ENCODE assay signal across 9 mouse cellular contexts in genomic region chr4:42951206-42952195, GRCm38 (mm10). TPM values are rescaled to one million over a fixed set of nuclear protein-coding genes. Genes with fewer than 3 reads are reported as not detected.
DNase-seq lines count a peak whose midpoint lies in the region; ATAC-seq and TF ChIP-seq lines count a peak whose summit lies in the region.
"Had no signal": no experiment of that assay in that cellular context is flagged by ENCODE, and none has a peak within 500 bp of the region (broad histone marks: within the 10 kb centered on the region; RNA-seq: fewer than 3 reads in every experiment).

No protein-coding gene starts in this region.

- peak overlapping the region; percentile 100 for H3K27ac ChIP-seq in heart, postnatal 0 days (ENCODE audit: low read depth)
- peak overlapping the region; percentile 98 for H3K27ac ChIP-seq in midbrain, embryonic 13.5 days

- H3K4me3 ChIP-seq in heart, postnatal 0 days (ENCODE audit: low read depth, low read length): peak overlapping the region; percentile 82
- H3K4me3 ChIP-seq in midbrain, embryonic 13.5 days (replicated peaks): peak overlapping the region; percentile 79

- TF ChIP-seq CTCF in heart, postnatal 0 days (IDR thresholded peaks at IDR 0.05; ENCODE audit: low read depth): no peak

- peaks cover 15% of the 10 kb centered on the region for H3K36me3 ChIP-seq in heart, postnatal 0 days (replicated peaks; ENCODE audit: control insufficient read depth, insufficient read depth, low read length)
- peaks cover 25% of the 10 kb centered on the region for H3K36me3 ChIP-seq in midbrain, embryonic 13.5 days

- peak; percentile 50 for DNase-seq in gastrocnemius, adult 18-20 months (ENCODE audit: low spot score)
- no peak for DNase-seq in gastrocnemius, postnatal 10 days
- peak; percentile 78 for DNase-seq in brain, adult 2 months (ENCODE audit: low read depth, low spot score)
- no peak for DNase-seq in heart, postnatal 0 days (ENCODE audit: low spot score)
- DNase-seq in left cerebral cortex, adult 18-20 months (ENCODE audit: low spot score in 2 of 2): no peak
- DNase-seq in liver: no peak
- DNase-seq in lung, postnatal 10 days: no peak

- H3K9ac ChIP-seq in heart, postnatal 0 days (replicated peaks; ENCODE audit: low read depth, low read length): peak overlapping the region; percentile 96
- peak overlapping the region; percentile 98 for H3K9ac ChIP-seq in midbrain, embryonic 13.5 days (replicated peaks)

- peaks cover 30% of the 10 kb centered on the region for H3K4me1 ChIP-seq in heart, postnatal 0 days (ENCODE audit: control insufficient read depth, insufficient read depth)
- peaks cover 80% of the 10 kb centered on the region for H3K4me1 ChIP-seq in midbrain, embryonic 13.5 days (replicated peaks)

- ATAC-seq in heart, postnatal 0 days (ENCODE audit: insufficient read depth, low read depth): no peak
- ATAC-seq in midbrain, embryonic 13.5 days: no peak

- H3K27me3 ChIP-seq in heart, postnatal 0 days (ENCODE audit: control insufficient read depth, insufficient read depth, low read length): no peaks in the 10 kb centered on the region
- H3K27me3 ChIP-seq in midbrain, embryonic 13.5 days: no peaks in the 10 kb centered on the region

- no peak for TF ChIP-seq EP300 in heart, postnatal 0 days (IDR thresholded peaks at IDR 0.05; ENCODE audit: low read depth)

- 49% methylated on average over 11 of the region's 11 CpGs for WGBS in heart, postnatal 0 days
- 55% methylated on average over 11 of the region's 11 CpGs for WGBS in midbrain, embryonic 13.5 days

- H3K9me3 ChIP-seq in heart, postnatal 0 days (replicated peaks; ENCODE audit: control insufficient read depth, low read length): no peaks in the 10 kb centered on the region
- no peaks in the 10 kb centered on the region for H3K9me3 ChIP-seq in midbrain, embryonic 13.5 days

- peak overlapping the region; percentile 87 for H3K4me2 ChIP-seq in heart, postnatal 0 days (ENCODE audit: low read depth, low read length)
- H3K4me2 ChIP-seq in midbrain, embryonic 13.5 days (replicated peaks): peak overlapping the region; percentile 98

RNA-seq across cellular contexts. Expression of gene Dnajb5, which starts 1.9 kb away (rescaled TPM):
- 100 to 1,000 TPM; 198 to 225 TPM for total RNA-seq in gastrocnemius, adult 18-20 months (2021)
- 100 to 1,000 TPM; 114 to 122 TPM for total RNA-seq in gastrocnemius, postnatal 10 days (2021)
- 41.8 and 59.1 TPM in 2 replicates for total RNA-seq in heart, postnatal 0 days (2014; rRNA removed; ENCODE audit: low replicate concordance)
- 12.5 and 18.2 TPM in 2 replicates for polyA plus RNA-seq in heart, postnatal 0 days (2015; fragmentation: Nextera tagmentation; extraction: Ambion mirVana)
- polyA plus RNA-seq in midbrain, embryonic 13.5 days (2015; fragmentation: Nextera tagmentation; extraction: Ambion mirVana): 45.9 and 58.2 TPM in 2 replicates
- 100 to 1,000 TPM; 262 to 268 TPM for total RNA-seq in left cerebral cortex, adult 18-20 months (2021)

RNA-seq across cellular contexts. Expression of gene 1700022I11Rik, which starts 17.9 kb away (rescaled TPM):
- total RNA-seq in gastrocnemius, adult 18-20 months (2021): not detected
- not detected for total RNA-seq in gastrocnemius, postnatal 10 days (2021)
- not detected in 2 replicates for total RNA-seq in heart, postnatal 0 days (2014; rRNA removed; ENCODE audit: low replicate concordance)
- 0.19 and 0.41 TPM in 2 replicates for polyA plus RNA-seq in heart, postnatal 0 days (2015; fragmentation: Nextera tagmentation; extraction: Ambion mirVana)
- 0.49 and 0.50 TPM in 2 replicates for polyA plus RNA-seq in midbrain, embryonic 13.5 days (2015; fragmentation: Nextera tagmentation; extraction: Ambion mirVana)
- not detected for total RNA-seq in left cerebral cortex, adult 18-20 months (2021)
- total RNA-seq: hematopoietic stem cell, adult 5-6 weeks had no signal

RNA-seq across cellular contexts. Expression of gene Phf24, which starts 35.0 kb away (rescaled TPM):
- total RNA-seq in gastrocnemius, adult 18-20 months (2021): under 1 TPM; 0.26 to 0.66 TPM
- total RNA-seq in gastrocnemius, postnatal 10 days (2021): 1 to 10 TPM in 1 of 2 experiments, under 1 TPM in 1; 0.78 to 1.3 TPM
- 4.1 and 13.2 TPM in 2 replicates for total RNA-seq in heart, postnatal 0 days (2014; rRNA removed; ENCODE audit: low replicate concordance)
- 5.0 and 5.3 TPM in 2 replicates for polyA plus RNA-seq in heart, postnatal 0 days (2015; fragmentation: Nextera tagmentation; extraction: Ambion mirVana)
- 14.8 and 15.2 TPM in 2 replicates for polyA plus RNA-seq in midbrain, embryonic 13.5 days (2015; fragmentation: Nextera tagmentation; extraction: Ambion mirVana)
- 100 to 1,000 TPM; 366 to 369 TPM for total RNA-seq in left cerebral cortex, adult 18-20 months (2021)
- total RNA-seq: hematopoietic stem cell, adult 5-6 weeks had no signal

RNA-seq across cellular contexts. Expression of gene Vcp, which starts 48.8 kb away (rescaled TPM):
- 100 to 1,000 TPM; 248 to 282 TPM for total RNA-seq in gastrocnemius, adult 18-20 months (2021)
- total RNA-seq in gastrocnemius, postnatal 10 days (2021): 100 to 1,000 TPM; 270 to 274 TPM
- total RNA-seq in heart, postnatal 0 days (2014; rRNA removed; ENCODE audit: low replicate concordance): 166 and 201 TPM in 2 replicates
- polyA plus RNA-seq in heart, postnatal 0 days (2015; fragmentation: Nextera tagmentation; extraction: Ambion mirVana): 398 and 438 TPM in 2 replicates
- polyA plus RNA-seq in midbrain, embryonic 13.5 days (2015; fragmentation: Nextera tagmentation; extraction: Ambion mirVana): 560 and 579 TPM in 2 replicates
- 100 to 1,000 TPM; 180 to 185 TPM for total RNA-seq in left cerebral cortex, adult 18-20 months (2021)

RNA-seq across cellular contexts. Expression of gene Fancg, which starts 58.8 kb away (rescaled TPM):
- total RNA-seq in gastrocnemius, adult 18-20 months (2021): 1 to 10 TPM; 1.4 to 1.8 TPM
- 1 to 10 TPM; 2.9 to 5.0 TPM for total RNA-seq in gastrocnemius, postnatal 10 days (2021)
- 4.5 and 4.9 TPM in 2 replicates for total RNA-seq in heart, postnatal 0 days (2014; rRNA removed; ENCODE audit: low replicate concordance)
- polyA plus RNA-seq in heart, postnatal 0 days (2015; fragmentation: Nextera tagmentation; extraction: Ambion mirVana): 4.6 and 4.9 TPM in 2 replicates
- polyA plus RNA-seq in midbrain, embryonic 13.5 days (2015; fragmentation: Nextera tagmentation; extraction: Ambion mirVana): 17.0 and 18.7 TPM in 2 replicates
- 10 to 100 TPM; 10.3 to 11.6 TPM for total RNA-seq in left cerebral cortex, adult 18-20 months (2021)

Comparison
In these comparisons a context has a peak if more than half of its experiments do, and no peak if none do; other contexts are left out.
1. DNase-seq: peak in gastrocnemius, adult 18-20 months (single experiment) and brain, adult 2 months (single experiment); none in gastrocnemius, postnatal 10 days (single experiment), heart, postnatal 0 days (single experiment), left cerebral cortex, adult 18-20 months (0 of 2), liver (single experiment) and lung, postnatal 10 days (single experiment).
2. RNA of gene Phf24, which starts 35.0 kb away (total RNA-seq): 366 to 369 TPM in left cerebral cortex, adult 18-20 months; 4.1 to 13.2 TPM in heart, postnatal 0 days, 0.78 to 1.3 TPM in gastrocnemius, postnatal 10 days and 0.26 to 0.66 TPM in gastrocnemius, adult 18-20 months; every median in the first group is over 10 times any median in the second.